Mouse (Mus musculus): ENCODE measurements around the gene Rpgrip1.

The Rpgrip1 gene

DNA sequence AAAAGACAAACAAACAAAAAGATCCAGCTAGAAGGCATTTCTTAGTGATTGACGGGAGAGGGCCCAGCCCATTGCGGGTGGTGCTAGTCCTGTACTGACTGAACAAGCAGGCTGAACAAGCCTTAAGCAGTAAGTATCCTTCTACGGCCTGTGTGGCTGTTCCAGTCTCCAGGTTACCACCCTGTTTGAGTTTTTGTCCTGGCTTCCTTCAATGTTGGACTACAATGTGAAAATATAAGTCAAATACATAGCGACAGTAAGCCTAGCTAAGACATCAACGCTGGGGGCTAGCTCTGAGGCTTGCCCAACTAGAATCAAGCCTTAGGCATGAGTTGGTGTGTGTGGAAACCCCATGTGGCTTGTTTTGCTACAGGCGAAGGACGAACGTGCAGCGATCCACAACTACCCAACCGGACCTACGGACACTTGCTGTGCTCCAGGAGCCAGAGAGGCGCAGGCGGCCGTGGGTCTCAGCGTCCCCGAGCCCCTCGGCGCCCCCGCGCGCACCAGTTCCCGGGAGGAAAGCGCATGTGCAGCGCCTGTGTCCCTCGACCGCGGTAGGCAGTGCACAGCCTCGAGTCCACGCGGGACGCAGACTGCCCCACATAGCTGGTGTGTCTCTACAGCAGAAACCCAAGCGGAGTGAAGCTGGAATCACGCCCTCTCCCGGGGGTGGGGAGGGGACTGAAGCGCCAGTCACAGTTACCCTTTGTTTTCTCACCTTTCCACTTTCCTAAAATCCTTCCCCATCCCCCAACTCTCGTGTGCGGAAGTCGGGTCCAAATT lies 8.5 kb downstream of the Rpgrip1 start:
- DNase-seq (ENCODE audit: low spot score in 2 of 2) = peak; percentile 36 to 37

GRCm38 (mm10) chr14:52120169-52120568 lies 9.7 kb downstream of the Rpgrip1 start:
- no peak for DNase-seq (ENCODE audit: low spot score in 2 of 2)

DNA sequence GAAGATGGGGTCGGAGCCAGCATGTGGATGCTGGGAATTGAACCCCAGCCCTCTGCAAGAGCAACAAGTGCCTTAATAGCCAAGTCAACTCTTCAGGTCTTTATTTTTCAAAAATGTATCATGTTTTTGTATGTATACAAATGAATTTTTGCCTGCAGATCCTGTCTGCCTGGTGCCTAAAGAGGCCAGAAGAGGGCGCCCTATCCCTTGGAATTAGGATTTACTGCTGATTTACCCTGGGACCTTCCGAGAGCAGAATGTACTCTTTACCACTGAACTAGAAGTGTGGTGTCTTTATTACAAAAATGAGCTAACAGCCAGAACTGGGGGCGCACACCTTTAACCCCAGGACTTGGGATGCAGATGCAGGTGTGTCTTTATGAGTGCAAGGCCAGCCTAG lies 13.4 kb downstream of the Rpgrip1 start:
- DNase-seq (ENCODE audit: low spot score in 2 of 2) = peak; percentile 79 to 80

DNA sequence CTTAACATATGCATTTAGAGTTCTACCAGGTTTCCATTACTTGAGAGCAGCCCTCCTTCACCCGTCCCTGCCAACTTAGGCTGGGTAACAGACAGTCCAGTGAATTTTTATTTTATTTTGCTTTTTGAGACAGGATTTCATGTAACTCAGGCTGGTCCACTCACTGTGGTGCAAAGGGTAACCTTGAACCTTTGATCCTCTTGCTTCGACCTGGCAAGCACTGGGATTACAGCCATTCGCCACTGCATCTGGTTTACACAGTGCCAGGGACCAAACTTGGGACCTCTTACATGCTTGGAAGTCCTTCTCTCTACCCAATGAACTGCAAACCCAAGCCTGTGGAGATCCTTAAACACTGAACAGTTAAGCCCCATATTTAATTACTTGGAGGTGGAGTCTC lies 14.1 kb downstream of the Rpgrip1 start:
- DNase-seq (ENCODE audit: low spot score in 2 of 2) = no peak

- no peak for DNase-seq (ENCODE audit: low spot score in 2 of 2)
Measured at GRCm38 (mm10) chr14:52133584-52133983, 23.1 kb downstream of the Rpgrip1 start.

DNA sequence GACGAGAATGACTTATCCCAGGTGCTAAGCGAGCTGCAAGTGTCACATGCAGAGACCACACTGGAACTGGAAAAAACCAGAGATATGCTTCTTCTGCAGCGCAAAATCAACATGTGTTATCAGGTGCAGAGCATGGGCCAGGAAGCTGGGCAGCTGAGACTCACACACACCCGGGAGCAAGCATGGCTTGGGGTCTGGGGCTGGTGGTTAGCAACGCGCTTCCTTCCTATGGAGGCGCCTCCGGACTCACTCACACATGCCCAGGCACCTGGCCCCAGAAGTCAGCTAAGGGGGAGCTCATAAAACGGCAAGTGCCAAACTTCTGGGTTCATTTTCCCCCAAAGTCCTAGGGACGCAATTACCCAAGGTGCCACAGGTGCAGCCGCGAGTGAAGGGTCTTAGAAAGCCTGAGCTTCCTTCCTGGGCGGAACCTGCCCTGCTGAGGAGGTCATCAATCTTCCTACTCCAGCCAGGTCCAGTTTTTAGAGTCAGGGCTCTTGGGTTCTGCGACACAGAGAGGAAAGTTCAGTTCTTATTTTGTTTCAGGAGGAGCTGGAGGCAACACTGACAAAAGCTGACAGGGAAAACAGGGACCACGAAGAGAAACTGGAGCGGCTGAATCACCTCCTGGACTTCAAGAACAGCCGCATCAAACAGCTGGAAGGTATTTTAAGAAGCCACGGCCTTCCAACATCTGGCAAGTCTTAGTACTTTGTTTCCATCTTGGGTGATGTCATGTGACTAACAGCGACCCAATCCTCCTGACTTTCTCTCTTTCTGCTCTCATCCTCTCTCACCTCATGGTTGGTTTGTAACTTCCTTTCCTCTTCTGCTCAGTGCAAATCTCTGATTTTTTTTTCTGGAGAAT lies 30.3 kb downstream of the Rpgrip1 start:
- no peak for DNase-seq (ENCODE audit: low spot score in 2 of 2)

GRCm38 (mm10) chr14:52141445-52142127 lies 31.1 kb downstream of the Rpgrip1 start:
- no peak for DNase-seq (ENCODE audit: low spot score in 2 of 2)

- no peak for DNase-seq (ENCODE audit: low spot score in 2 of 2)
Measured at GRCm38 (mm10) chr14:52144165-52144564, 33.7 kb downstream of the Rpgrip1 start.

- no peak for DNase-seq (ENCODE audit: low spot score in 2 of 2)
Measured at GRCm38 (mm10) chr14:52146540-52146939, 36.0 kb downstream of the Rpgrip1 start.

- no peak for DNase-seq (ENCODE audit: low spot score in 2 of 2)
Measured at GRCm38 (mm10) chr14:52149888-52150287, 39.4 kb downstream of the Rpgrip1 start.

DNA sequence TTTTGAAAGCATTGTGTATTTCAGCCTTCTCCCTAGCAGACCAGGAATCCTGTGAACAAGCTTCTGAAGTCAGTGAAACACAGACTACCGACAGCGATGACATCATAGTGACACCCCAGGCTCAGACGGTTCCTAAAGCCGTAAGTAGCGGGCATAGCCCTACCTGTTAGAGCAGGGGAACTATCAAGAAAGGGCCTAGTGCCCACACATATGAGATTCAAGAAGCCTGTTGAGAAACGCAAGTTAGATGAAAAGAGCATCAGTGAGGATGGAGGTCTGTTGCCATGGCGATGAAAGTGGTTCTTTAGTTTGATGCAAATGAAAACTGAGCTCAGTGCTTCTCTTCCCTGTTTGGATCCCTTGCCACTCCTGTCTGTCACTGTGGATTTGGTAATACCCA lies 41.7 kb downstream of the Rpgrip1 start:
- DNase-seq (ENCODE audit: low spot score in 2 of 2) = peak; percentile 47 to 64

GRCm38 (mm10) chr14:52152613-52153012 lies 42.1 kb downstream of the Rpgrip1 start:
- DNase-seq (ENCODE audit: low spot score in 2 of 2) = no peak

- DNase-seq (ENCODE audit: low spot score in 2 of 2) = no peak
Measured at GRCm38 (mm10) chr14:52155008-52155407, 44.5 kb downstream of the Rpgrip1 start.

- DNase-seq (ENCODE audit: low spot score in 2 of 2) = no peak
Measured at GRCm38 (mm10) chr14:52160911-52161310, 50.4 kb downstream of the Rpgrip1 start.

DNA sequence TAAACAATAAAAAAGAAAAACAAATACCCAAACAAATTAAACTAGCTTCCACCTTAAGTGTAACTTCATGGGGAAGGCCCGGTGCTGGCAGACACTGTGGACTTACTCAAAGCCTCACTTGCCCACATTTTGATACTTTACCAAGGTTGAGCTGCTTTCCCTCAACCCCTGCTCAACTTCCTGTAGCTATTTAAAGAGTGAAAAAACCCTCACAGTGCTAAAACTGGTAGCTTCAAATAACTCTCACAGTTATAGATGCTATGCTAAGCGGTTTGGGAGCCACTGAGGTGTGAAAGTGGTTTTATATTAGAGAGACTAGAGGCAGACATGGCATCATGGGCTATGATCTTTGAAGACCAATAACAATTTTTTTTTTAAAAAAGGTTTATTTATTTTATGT lies 56.1 kb downstream of the Rpgrip1 start:
- DNase-seq (ENCODE audit: low spot score in 2 of 2) = no peak

GRCm38 (mm10) chr14:52188788-52189187 lies 78.3 kb downstream of the Rpgrip1 start:
- no peak for DNase-seq (ENCODE audit: low spot score in 2 of 2)

DNA sequence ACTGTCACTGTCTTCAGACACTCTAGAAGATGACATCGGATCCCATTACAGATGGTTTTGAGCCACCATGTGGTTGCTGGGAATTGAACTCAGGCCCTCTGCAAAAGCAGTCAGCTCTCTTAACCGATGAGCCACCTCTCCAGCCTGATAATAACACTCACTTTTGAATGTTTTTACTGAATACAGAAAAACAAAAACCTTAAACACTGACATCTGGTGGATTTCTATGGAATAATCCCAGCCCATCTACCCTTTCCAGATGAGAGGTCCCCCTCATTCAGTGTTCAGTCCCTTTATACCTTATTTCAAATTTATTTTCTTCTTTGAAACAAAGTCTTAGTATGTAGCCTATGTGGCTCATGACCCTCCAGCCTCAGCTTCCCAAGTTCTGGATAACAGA lies 79.0 kb downstream of the Rpgrip1 start:
- DNase-seq (ENCODE audit: low spot score in 2 of 2) = no peak

DNA sequence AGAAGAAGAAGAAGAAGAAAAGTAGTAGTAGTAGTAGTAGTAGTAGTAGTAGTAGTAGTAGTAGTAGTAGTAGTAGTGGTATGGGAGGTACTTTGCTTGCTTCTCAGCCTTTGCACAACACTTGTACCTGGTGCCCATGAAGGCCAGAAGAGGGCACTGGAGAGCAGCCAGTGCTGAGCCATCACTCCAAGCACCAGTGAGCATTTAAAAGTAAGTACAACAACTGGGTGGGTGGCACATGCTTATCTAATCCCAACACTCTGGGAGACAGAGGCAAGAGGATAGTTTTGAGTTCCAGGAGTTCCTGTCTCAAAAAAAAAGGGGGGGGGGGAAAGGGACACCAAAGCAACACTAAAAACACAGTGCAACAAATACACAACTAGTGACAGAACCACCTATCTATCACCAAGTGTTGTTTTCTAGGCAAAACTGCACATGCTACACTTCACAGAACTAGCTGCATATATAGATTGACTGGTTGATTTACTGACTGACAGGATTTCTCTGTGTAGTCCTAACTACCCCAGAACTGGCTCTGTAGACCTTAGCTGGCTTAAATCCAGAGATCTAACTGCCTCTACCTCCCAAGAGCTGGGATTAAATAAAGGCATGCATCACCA lies 80.3 kb downstream of the Rpgrip1 start:
- peak; percentile 25 to 32 for DNase-seq (ENCODE audit: low spot score in 2 of 2)

- DNase-seq (ENCODE audit: low spot score in 2 of 2) = peak in 1 of 2 experiments; percentile 28
Measured at GRCm38 (mm10) chr14:52195691-52196090, 85.2 kb downstream of the Rpgrip1 start.

- peak in 1 of 2 experiments; percentile 10 for DNase-seq (ENCODE audit: low spot score in 2 of 2)
Measured at GRCm38 (mm10) chr14:52196230-52197155, 86.0 kb downstream of the Rpgrip1 start.
